Mouse (Mus musculus) bone marrow macrophage, adult 2 months (primary cell): ENCODE results near the gene Mrps18b.

Experiments used
- CTCF ChIP-seq: IDR thresholded peaks from 2 replicates; pipeline ENCODE4 v1.5.1; 2012; ENCODE audit warnings: low read depth, mild to moderate bottlenecking, low read length, moderate library complexity
- POLR2A ChIP-seq: IDR thresholded peaks from 2 replicates; pipeline ENCODE4 v1.6.1; 2012; ENCODE audit warnings: mild to moderate bottlenecking, low read depth, low read length, borderline replicate concordance

GRCm38 (mm10) chr17:35860831-35861197, 55.4 kb downstream of the Mrps18b start:
- no peak for TF ChIP-seq POLR2A
- TF ChIP-seq CTCF, result no peak
